Mouse (Mus musculus): Measurements from ENCODE around the gene Tox4.

Tox4 gene

DNA sequence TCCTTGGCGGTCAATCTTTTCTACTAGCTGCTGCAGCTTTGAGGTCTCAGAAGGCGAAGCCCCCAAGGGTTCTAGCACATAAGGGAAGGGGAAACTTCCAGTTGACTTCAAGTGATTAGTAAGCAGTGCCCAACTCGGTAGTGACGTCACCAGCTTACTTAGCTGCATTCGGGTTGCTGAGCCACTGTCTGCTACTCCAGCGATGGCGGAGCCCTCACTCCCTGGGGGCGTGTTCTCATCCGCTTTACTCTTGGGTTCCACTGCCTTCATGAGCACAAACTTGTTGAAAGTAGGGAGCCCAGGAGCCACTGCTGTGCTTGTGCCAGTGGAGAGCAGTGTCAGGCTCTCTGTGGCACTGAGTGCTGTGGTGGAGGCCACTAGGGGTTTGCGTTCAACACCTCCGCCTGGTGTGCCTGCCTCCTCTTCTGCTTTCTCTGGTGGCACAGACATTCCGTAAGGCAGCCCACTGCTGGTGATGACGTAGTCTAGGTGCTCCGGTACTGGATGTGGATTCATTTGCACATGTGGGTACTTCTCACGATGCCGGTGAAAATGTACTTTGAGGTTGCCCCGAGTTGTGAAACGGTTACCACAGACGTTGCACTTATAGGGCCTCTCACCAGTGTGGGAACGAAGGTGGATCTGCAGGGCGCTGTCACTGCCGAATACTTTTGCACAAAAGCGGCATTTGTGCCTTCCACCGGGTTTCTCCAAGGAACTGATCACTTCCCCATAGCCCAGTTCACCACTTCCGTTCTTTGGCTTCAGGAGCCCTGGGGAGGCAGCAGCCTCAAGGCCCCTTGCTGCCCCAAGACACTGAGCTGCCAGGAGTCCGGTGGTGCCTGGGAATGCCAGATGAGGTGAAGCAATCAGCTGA lies 35.2 kb downstream of the Tox4 start:
- no peak for DNase-seq (ENCODE audit: low read depth, low spot score)

DNA sequence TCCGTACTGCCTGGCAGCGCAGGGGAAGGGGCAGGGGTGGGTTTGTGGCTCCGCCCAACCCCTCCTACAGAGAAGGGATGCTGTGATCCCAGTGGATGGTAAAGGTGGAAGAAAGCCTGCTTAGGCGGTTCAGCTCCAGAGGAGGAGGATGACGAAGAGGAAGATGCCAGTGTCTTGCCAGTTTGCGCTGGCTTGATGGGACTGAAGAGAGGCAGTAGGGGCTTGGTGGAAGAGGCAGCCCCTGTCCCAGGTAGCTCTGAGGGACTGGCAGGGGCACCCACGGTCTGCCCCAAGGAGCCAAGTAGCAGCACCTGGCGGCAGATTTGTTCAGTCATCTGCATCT lies 35.8 kb downstream of the Tox4 start:
- no peak for DNase-seq (ENCODE audit: low read depth, low spot score)

DNA sequence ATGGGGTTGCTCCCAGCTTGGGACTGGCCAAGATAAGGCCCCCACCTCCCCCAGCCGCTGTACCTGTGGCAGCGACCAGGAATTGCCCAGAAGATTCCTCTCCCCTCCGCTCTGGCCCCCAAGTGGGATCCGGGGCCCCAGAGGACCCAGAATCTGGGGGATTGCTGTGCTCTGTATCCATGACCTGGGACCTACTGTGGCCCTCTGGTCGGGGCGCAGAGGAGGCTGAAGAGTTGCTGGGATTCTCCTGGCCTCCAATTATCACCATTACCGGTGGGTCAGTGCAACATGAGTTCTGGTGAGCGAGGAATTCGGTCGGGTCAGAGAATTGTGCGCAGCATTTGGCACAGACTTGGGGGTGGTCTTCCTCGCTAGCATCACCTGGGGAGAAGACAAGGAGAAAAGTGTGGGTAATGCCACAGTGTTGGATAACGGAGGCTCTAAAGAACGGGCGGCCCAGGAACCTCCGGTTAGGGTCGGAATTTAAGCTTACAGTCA lies 36.4 kb downstream of the Tox4 start:
- no peak for DNase-seq (ENCODE audit: low read depth, low spot score)

DNA sequence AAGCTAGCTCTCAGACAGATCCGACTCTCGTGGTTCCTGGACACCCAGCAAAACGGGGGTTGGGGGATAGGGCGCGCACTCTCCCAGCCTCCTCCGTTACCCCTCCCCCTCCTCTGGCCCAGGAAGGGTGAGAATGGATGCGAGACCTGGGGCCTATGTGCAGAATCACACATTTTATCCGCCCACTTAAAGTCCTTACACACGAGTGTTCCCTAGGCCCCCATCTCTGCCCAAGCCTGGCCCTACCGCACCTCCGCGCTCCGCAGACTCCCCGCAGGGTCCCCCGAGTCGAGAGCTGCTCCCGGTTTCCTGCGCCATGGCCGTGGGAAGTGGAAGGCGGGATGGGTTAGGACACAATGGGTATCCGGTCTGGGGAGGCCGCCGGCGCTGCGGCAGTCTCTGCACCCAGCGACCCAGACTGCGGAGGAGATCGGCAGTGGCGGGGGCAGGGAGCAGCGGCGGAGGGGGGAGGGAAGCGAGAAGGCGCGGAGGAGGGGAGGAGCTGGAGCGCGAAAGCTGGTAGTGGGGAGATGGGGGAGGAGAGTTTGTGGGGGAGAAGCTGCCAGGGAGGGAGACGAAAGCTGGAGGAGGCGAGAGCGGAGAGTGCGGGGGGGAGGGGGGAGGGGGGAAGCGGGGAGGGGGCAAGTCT lies 37.0 kb downstream of the Tox4 start:
- peak; percentile 69 for DNase-seq (ENCODE audit: low read depth, low spot score)

DNA sequence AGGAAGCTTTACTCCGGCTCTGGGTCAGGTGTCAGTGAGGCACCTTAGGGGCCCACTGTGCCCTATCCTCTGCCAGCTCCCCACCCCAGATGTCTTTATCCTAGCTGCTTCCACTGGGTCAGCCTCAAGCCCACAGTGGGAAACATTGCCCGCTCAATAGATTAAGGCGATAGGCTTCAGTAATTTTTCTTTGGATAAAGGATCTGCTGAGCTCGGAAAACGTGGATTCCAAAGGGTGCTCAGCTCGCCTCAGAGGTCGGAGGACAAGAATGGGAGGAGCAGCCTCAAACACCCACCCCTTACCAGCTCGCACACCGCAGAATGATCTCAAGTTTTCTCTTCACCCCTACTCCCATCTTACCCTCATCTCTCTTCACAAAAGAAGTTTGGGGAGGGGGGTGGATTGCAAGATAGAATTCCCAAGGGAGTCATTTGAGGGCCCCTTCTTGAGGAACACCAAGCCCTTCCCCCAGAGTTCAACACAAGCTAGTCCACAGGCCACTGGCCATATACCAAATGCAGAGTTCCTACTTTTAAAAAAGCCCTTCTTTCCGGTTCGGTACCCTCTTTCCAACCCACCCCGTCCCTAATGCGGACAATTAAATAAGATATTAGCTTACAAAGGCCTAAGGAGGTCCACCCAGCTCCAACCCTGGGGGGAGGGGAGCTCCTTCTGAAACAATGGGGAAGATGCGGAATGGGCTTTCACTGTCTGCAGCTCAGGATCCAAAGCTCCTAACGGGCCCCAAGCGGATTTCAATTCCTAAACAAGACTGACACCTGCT lies 37.7 kb downstream of the Tox4 start:
- DNase-seq (ENCODE audit: low read depth, low spot score) = peak; percentile 21

DNA sequence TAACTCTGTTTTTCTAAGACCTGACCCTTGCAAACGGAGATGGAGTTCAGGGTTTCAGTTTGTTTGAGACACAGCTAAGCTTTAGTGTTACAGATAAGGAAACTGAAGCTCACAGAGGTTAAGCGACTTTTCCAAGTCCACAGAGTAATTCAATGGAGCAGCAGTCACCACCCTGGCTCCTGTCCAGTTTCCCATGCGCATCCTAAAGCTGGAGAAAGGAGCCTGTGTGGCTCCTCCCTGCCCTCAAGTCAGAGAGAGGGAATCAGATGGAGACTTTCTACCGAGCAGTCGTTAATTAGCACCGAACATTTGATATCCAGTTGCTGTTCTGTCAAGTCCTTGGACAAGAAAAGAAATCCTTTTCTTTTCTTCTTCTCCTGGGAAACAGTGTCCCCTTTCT lies 40.4 kb downstream of the Tox4 start:
- no peak for DNase-seq (ENCODE audit: low read depth, low spot score)

DNA sequence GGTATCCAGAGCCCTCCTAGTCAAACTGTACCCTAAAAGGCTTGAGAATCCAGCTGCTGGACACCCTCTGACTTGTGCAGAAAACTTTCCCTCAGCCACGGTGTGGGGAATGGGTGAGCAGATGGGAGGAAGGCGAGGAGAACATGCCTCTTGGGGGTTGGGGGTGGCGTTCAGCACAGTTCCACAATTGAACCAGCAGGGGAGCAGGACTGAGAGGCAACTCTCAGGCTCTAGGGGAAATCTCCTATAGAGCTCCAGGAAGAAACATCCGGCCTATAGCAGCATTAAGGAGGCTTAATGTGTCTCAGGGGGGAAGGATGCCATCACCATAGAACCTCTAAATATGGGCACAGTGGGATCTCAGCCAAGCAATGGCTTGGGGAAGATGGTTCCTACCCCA lies 46.9 kb downstream of the Tox4 start:
- no peak for DNase-seq (ENCODE audit: low read depth, low spot score)

DNA sequence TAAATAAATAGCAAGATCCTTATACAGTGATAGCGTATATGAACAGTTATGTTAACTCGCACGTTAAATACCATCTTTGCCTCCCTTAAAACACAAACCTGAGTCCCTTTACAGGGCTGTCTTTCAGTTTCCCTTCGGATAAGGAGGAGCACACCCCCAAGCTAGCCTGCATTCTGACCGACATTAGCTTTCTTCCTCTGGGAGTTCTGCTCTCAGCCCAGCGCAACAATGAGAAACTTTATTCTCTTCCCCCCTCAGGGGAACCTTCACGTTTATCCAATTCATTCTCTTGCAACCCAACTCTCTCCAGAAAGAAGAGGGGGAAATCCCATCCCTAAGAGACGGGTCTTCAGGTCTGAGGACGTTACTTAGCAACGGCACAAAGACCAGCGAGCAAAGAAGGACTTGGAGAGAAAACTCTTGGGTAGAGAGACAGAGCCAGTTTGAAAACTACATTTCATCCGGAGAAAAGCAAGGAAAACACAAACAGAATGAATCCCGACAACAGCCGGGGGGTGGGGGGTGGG lies 48.5 kb downstream of the Tox4 start:
- no peak for DNase-seq (ENCODE audit: low read depth, low spot score)

DNA sequence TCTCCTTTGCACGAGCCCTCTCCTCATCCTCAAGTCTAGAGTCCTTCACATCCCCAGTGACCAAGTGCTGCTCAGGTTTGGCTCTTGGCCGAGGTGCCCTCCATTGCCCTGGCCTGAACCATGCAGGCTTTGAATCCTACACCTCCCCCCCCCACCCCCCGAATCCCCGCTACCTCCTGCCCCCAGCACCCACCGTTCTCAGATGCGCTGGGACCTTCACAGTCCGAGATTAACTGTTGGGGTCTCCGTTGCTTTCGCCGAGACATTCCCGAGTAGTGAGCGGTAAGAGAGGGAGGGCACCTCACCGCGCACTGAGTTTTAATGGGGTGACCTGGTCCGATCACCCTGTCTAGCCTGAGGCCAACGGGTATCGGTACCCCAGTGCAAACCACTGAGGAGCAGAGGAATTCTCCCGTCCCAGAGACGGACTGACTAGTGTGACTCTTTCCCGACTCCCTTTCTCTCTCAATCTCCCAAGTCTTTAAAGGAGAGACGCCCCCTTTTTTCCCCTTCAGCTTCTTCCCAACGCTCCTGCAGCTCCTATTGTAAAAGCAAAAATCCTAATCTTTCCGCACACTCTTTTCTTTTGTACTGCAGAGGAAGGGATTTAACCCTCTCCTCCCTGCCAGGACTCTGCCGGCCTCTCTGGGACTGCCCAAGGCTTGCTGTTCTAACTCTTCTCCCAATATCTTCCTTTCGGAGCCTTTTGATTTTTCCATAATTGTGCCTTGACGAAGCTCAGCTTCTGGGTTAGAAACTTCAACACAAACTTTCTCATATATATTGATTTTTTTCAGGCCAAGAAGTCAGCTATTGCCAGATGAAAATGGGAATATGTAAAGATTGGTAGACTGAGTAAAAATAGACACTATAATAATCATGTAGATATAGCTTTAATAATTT lies 49.2 kb downstream of the Tox4 start, which contains the start of gene Sall2:
Gene Sall2 (minus strand): TSS at position 853 of the 903 bp plus-strand sequence.
- no peak for DNase-seq (ENCODE audit: low read depth, low spot score)

DNA sequence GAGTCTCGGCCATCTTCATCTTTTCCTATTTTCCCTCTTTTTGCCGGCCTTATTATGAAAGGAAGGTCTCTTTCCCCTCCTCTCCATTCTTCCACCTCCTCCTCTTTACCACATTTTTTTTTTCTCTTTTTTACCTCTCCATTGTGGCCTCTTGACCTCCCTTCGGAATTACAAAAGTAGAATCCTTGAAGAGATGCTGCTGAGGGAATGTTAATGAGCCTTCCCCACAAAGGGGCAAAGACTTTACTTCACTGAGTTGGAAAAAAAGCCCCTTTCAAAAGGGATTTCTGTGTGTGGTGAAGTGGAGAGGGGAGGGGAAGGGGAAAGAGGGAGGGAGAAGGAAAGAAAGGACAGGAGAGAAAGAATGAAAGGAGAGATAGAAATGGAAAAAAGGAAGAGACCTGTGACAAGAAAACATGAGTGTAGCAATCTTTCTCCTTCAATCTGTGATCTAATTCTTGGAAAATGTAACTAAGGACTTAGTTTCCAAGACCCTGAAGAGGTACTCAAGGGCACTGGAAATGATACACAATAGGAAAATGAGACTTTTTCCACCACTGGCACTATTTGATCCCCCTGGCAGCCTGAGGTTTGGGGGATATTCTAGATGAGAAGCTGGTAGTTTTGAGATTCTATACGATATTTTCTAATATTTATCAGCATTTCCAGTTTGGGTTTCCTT lies 52.3 kb downstream of the Tox4 start:
- DNase-seq (ENCODE audit: low read depth, low spot score) = no peak

DNA sequence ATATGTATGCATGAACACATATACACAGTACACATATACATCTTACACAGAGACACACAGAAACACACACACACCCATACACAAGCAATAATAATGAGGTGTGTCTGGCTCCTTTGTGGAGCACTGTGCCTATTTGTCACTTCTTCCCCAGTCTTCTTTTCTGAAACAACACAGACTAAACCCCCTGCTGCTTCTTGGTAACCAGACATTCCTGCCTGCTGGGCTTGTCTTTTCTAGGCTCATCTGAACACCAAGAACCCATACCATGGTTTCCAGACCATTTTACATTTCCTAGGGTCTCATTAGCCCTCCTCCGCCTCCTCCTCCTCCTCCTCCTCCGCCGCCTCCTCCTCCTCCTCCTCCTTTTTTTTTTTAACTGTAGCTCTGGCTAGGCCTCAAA lies 53.2 kb downstream of the Tox4 start:
- DNase-seq (ENCODE audit: low read depth, low spot score) = no peak

DNA sequence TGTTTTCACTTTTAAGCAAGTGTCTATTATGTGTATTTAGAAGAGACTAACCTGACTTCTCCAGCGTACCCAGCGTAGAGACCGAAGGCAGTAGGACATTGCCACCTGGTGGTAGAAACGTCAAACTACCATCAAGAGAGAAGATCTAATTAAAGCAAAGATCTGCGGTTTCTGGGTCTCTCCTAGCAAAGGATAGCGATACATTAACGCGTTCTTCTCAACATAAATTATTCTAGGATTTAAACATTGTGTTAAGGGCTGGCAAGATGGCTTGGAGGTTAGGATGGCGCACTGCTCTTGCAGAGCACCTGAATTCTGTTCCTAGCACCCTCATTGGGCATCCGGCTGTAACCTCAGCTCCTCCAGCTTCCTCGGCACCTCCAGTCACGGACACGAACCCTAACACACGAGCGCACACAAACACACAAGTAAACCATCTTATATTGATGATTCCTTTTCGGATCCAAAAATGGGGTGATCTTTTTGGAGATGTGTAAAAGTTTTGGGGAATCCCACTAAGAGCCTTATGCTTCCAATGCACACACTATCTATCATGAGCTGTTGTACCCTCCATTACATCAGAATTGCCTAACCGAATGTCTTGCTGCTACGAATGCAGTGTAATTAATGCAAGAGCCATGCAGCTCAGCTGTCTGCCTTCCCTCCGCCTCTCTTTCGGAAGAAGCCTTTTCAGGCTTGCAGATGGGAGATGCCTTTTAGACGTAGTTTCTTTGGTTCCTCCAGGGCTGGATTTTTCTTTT lies 60.0 kb downstream of the Tox4 start:
- peak; percentile 77 for DNase-seq (ENCODE audit: low read depth, low spot score)

DNA sequence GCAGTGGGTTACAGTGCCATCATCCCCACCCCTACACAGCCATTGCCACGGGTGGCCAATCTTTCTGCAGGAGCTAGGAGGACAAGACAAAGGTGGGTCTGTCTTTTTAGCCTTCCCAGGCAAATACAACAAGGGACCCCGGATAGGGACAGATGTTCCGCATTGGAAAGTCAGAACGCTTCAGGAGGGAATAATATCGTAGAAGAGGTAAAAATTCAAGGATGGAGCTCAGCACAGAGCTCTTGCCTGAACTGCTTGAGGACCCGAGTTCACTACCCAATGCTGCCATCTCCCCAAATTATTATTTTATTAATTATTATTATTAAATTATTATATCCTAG lies 60.5 kb downstream of the Tox4 start:
- no peak for DNase-seq (ENCODE audit: low read depth, low spot score)
